Mouse (Mus musculus): ENCODE measurements around the gene Kcnd3. TPM values are rescaled to one million over a fixed set of nuclear protein-coding genes. Genes with fewer than 3 reads are reported as not detected.

Kcnd3 gene
- total and polyA plus RNA-seq, 2 experiments from 2014 or later, result 7.5 to 48.9 TPM

- H3K9me3 ChIP-seq (ENCODE audit: low read length), result no peaks in the 10 kb centered on the region
- no peaks in the 10 kb centered on the region for H3K27me3 ChIP-seq (ENCODE audit: insufficient read depth, low read length)
- ATAC-seq (no peak), DNase-seq (no peak)
- H3K4me3 ChIP-seq (ENCODE audit: low read depth, low read length), result no peak overlapping the region
- H3K27ac ChIP-seq (ENCODE audit: low read depth, low read length), result no peak overlapping the region
- H3K9ac ChIP-seq, result no peak overlapping the region
- 94% methylated on average over 7 of the region's 7 CpGs for WGBS
- no peak overlapping the region for H3K4me2 ChIP-seq (ENCODE audit: low read depth)
- TF ChIP-seq CTCF (IDR thresholded peaks at IDR 0.05; ENCODE audit: low read depth), result no peak
- H3K4me1 ChIP-seq (ENCODE audit: insufficient read depth), result no peaks in the 10 kb centered on the region
- peaks cover 38% of the 10 kb centered on the region for H3K36me3 ChIP-seq (ENCODE audit: insufficient read depth)
These were observed 228.2 kb downstream of the Kcnd3 start for GRCm38 (mm10) chr3:105680346-105680745.

- peak; percentile 59; the same call in 1 of the 2 replicates for ATAC-seq
- WGBS, result 12% methylated on average over 60 of the region's 60 CpGs
- no peak for DNase-seq
These were observed 234.5 kb downstream of the Kcnd3 start for GRCm38 (mm10) chr3:105686394-105687323.

GRCm38 (mm10) chr3:105687324-105688060 lies 235.4 kb downstream of the Kcnd3 start, which contains the start of gene Ddx20:
Ddx20 (minus strand) TSS chr3:105687574.
- Histone ChIP-seq H3K36me3 (ENCODE audit: insufficient read depth) (peaks cover 7% of the 10 kb centered on the region), H3K27ac (ENCODE audit: low read depth, low read length) (peak within 1 kb of the TSS; percentile 71), H3K4me3 (ENCODE audit: low read depth, low read length) (peak within 1 kb of the TSS; percentile 91), H3K4me2 (ENCODE audit: low read depth) (peak within 1 kb of the TSS; percentile 80), H3K9ac (peak within 1 kb of the TSS; percentile 80), H3K27me3 (ENCODE audit: insufficient read depth, low read length) (no peaks in the 10 kb centered on the region), H3K4me1 (ENCODE audit: insufficient read depth) (peaks cover 6% of the 10 kb centered on the region; the same call in 1 of the 2 replicates), H3K9me3 (ENCODE audit: low read length) (no peaks in the 10 kb centered on the region)
- peak; percentile 97 for ATAC-seq
- peak; percentile 81 for TF ChIP-seq CTCF (IDR thresholded peaks at IDR 0.05; ENCODE audit: low read depth)
- peak; percentile 97 for DNase-seq
- under 1% methylated on average over 71 of the region's 72 CpGs for WGBS

More at GRCm38 (mm10) chr3:105686394-105687323, 234.5 kb downstream of the Kcnd3 start:
- peak overlapping the region; percentile 80 for H3K4me2 ChIP-seq (ENCODE audit: low read depth)
- no peaks in the 10 kb centered on the region for H3K9me3 ChIP-seq (ENCODE audit: low read length)
- no peak for TF ChIP-seq CTCF (IDR thresholded peaks at IDR 0.05; ENCODE audit: low read depth)
- peak overlapping the region; percentile 71 for H3K27ac ChIP-seq (ENCODE audit: low read depth, low read length)
- H3K9ac ChIP-seq, result peak overlapping the region; percentile 80
- peaks cover 8% of the 10 kb centered on the region for H3K36me3 ChIP-seq (ENCODE audit: insufficient read depth)
- peak overlapping the region; percentile 91 for H3K4me3 ChIP-seq (ENCODE audit: low read depth, low read length)
- H3K27me3 ChIP-seq (ENCODE audit: insufficient read depth, low read length), result no peaks in the 10 kb centered on the region
- H3K4me1 ChIP-seq (ENCODE audit: insufficient read depth), result peaks cover 6% of the 10 kb centered on the region; the same call in 1 of the 2 replicates

- Histone ChIP-seq H3K36me3 (ENCODE audit: insufficient read depth) (peaks cover 1% of the 10 kb centered on the region; the same call in 1 of the 2 replicates), H3K4me1 (ENCODE audit: insufficient read depth) (peaks cover 6% of the 10 kb centered on the region; the same call in 1 of the 2 replicates), H3K9me3 (ENCODE audit: low read length) (no peaks in the 10 kb centered on the region), H3K27ac (ENCODE audit: low read depth, low read length) (no peak overlapping the region), H3K27me3 (ENCODE audit: insufficient read depth, low read length) (no peaks in the 10 kb centered on the region), H3K4me3 (ENCODE audit: low read depth, low read length) (no peak overlapping the region), H3K4me2 (ENCODE audit: low read depth) (no peak overlapping the region), H3K9ac (no peak overlapping the region)
- 88% methylated on average over 2 of the region's 2 CpGs for WGBS
- no peak for ATAC-seq
- no peak for TF ChIP-seq CTCF (IDR thresholded peaks at IDR 0.05; ENCODE audit: low read depth)
- no peak for DNase-seq
These were observed 236.4 kb downstream of the Kcnd3 start for GRCm38 (mm10) chr3:105688536-105688935.

GRCm38 (mm10) chr3:105693327-105694080 lies 241.4 kb downstream of the Kcnd3 start:
- no peak for DNase-seq

More at GRCm38 (mm10) chr3:105693327-105694080, 241.4 kb downstream of the Kcnd3 start:
- Histone ChIP-seq H3K9ac (no peak overlapping the region), H3K9me3 (ENCODE audit: low read length) (no peaks in the 10 kb centered on the region), H3K4me3 (ENCODE audit: low read depth, low read length) (no peak overlapping the region), H3K36me3 (ENCODE audit: insufficient read depth) (no peaks in the 10 kb centered on the region), H3K4me2 (ENCODE audit: low read depth) (no peak overlapping the region), H3K27me3 (ENCODE audit: insufficient read depth, low read length) (no peaks in the 10 kb centered on the region), H3K27ac (ENCODE audit: low read depth, low read length) (no peak overlapping the region), H3K4me1 (ENCODE audit: insufficient read depth) (no peaks in the 10 kb centered on the region)
- ATAC-seq, result no peak
- 80% methylated on average over 14 of the region's 14 CpGs for WGBS
- no peak for TF ChIP-seq CTCF (IDR thresholded peaks at IDR 0.05; ENCODE audit: low read depth)
